Mouse (Mus musculus): Measurements from ENCODE around the gene Gm20547. TPM values are rescaled to one million over a fixed set of nuclear protein-coding genes. Genes with fewer than 3 reads are reported as not detected.
A peak's percentile ranks its signal among the peaks of the same experiment; 100 is the strongest.
"Not testable (repeated sequence)": the region's sequence is repeated elsewhere in the genome, so short reads cannot be mapped to it uniquely, and the experiment has no call there.

The Gm20547 gene
- total RNA-seq, 2 experiments from 2014 or later: not detected

DNA sequence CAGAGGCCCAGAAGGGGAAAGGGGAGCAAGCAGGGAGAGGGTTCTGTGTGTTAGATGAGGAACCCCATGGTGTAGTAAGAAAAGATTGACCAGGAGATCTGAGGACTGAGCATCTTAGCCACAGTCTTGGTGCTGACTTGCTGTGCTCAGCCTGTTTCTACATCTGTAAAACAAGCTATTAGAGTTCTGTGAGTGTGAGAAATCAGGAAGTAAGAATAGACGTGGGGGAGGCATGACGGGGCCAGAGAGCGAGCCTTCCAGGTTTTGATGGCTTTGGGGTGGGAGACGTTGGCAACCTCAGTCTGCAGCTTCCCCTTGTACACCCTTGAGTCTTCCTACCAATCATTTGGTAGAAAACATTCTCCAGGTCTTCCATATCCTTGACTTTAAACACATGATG, 23.2 kb downstream of the Gm20547 start:
- no peak for ATAC-seq (ENCODE audit: poor library complexity, severe bottlenecking)

DNA sequence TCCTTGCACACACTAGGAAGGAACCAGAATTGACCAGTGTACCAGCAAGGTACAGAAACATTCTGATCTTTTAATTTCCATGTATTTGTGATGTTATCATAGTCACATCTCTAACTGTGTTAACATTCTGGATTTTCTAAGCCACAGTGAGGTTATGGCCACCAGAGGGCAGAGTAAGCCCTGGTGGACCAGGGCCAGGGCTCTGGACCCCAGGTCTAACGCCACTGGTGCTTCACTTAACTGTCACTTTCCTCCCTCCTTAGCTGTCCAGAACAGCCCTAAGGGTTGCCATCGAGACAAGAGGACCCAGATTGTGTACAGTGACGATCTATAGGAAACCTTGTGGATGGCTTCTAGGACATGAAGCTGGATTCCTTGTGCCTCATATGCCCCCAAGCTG, 26.0 kb downstream of the Gm20547 start:
- ATAC-seq (ENCODE audit: poor library complexity, severe bottlenecking): peak; percentile 77

DNA sequence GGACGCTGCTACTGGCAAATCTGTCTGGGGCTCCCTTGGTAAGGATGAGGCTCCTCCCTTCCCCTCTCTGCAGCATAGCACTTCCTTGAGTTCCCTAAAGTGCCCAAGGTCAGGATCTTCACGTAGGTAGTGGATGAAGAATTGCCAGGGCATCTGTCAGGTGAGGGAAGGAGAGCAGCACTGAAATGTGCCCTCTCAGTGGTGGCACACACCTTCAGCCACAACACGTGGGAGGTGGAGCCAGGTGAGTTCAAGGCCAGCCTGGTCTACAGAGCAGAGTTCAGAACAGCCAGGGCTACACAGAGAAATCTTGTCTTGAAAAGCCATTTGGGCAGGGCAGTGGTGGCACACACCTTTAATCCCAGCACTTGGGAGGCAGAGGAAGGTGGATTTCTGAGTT, 27.1 kb downstream of the Gm20547 start:
- no peak for ATAC-seq (ENCODE audit: poor library complexity, severe bottlenecking)

DNA sequence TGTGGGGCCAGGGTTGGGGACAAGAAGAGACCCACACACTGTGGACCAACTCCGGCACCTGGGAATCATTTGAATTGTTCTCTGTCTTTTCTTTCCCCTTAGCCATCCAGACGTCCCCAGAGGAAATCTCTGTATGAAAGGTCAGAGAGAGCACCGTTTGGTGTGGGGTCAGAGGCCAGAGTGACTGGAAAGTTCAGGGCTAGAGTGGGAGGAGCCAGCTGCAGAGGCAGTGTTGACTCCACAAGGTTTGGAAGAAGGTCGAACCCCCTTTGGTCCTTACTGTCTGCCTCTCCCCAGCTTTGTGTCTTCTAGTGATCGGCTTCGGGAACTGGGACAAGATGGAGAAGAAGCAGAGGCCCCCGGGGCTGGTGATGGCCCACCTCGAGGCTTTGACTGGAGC, 28.3 kb downstream of the Gm20547 start:
- no peak for ATAC-seq (ENCODE audit: poor library complexity, severe bottlenecking)

DNA sequence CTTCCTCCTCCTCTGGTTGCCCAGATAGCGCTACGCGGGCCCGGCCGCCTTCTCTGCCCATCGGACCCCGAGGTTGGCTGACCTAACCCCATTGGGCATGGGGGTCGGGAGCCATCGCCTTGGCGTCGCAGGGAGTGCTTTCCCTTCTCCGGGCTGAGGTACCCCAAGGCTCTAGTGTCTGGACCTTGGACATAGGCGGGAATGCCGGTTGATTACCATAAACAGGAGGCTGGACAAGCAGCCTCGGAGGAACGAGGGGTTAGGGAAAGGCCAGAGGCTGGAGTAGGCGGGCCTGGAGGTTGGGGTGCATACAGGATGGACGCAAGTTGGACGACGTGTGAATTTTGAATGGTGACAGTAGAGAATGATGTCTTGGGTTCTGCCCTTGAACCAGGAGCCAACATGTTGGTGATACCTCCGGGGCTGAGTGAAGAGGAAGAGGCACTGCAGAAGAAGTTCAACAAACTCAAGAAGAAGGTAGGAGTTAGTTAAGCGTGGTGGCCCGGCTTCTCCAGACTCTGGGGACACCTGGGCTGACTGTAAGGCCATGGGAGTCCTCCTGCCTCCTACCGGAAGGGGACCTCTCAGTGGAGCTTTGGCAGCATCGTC, 31.2 kb downstream of the Gm20547 start:
- peak; percentile 20; the same call in 1 of the 2 replicates for ATAC-seq (ENCODE audit: poor library complexity, severe bottlenecking)

DNA sequence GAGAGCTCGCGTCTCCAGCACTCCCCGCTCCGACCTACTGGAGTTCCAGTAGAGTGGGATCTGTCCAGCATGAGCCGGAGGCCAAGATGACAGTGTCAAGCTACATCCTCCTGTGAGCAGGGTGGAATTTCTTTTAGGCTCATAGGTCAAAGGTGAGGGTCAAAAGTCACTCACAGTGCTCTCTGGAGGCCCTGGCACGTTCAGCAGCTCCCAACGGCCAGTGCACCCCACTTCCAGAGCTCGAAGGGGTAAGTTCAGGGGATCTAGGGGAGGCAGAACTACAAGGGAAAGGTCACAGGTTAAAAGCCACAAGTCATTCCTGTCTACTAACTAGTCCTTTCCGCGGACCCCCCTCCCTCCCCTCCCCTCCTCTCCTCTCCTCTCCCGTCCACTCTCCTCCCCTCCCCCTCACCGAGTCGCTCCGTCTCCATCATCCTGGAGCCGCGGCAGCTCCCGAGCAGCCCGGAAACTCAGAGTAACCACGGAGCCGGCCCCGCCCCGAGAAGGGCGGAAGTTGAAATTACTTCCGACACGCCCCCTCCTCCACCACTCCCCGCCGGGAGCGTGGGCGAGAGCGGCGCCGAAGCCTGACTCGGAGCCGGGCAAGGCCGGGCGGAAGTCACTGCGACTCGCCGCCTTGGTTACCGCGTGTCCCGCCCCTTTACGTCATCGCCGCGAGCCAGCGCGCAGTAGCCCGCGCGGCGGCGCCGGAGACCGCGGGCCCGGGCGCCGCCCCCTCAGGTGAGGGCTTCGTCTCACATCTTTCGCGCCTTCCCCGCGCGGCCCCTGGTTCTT, 31.9 kb downstream of the Gm20547 start, which contains the start of the genes Skiv2l and Nelfe:
Gene Skiv2l, minus strand, starts transcription at position 489 of the 795 bp plus-strand sequence.
Gene Nelfe, plus strand, starts transcription at position 670 of the 795 bp plus-strand sequence.
- peak; percentile 100 for ATAC-seq (ENCODE audit: poor library complexity, severe bottlenecking)

DNA sequence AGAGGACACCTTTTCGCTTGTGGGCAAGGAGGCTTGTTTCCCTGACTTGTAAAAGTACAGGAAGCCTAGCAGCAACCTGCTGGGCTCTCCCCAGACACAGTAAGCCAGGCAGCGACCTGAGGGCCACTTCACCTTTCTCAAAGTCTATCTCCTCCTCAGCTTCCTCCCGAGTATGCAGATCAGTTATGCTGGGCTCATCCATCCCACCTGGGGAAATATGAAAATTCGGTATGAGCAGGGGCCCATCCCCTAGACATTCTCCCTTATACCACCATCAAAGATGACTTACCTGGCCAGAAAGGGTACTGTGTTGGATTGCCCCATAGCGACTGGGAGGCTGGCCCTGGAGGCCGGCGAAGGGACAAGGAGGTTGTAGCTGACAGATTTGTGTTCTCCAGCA, 34.2 kb downstream of the Gm20547 start:
- no peak for ATAC-seq (ENCODE audit: poor library complexity, severe bottlenecking)

DNA sequence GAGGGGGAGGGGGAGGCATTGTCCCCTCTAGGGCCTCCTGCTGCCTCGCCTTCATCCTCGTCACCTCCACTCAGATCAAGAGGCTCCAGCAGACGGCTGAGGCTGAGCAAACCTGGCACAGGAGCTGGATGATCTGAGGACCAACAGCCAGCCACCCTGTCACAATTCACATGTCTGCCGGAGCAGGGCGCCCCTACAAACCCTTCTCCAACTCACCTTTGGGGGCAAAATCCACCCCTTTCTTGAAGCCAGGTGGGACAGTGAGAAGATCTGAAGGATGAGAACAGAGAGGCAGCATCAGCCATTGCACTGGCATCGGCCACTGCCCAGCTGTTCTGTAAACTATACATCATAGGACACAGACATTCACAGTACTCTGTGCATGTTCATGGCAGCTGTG, 34.6 kb downstream of the Gm20547 start:
- no peak for ATAC-seq (ENCODE audit: poor library complexity, severe bottlenecking)

DNA sequence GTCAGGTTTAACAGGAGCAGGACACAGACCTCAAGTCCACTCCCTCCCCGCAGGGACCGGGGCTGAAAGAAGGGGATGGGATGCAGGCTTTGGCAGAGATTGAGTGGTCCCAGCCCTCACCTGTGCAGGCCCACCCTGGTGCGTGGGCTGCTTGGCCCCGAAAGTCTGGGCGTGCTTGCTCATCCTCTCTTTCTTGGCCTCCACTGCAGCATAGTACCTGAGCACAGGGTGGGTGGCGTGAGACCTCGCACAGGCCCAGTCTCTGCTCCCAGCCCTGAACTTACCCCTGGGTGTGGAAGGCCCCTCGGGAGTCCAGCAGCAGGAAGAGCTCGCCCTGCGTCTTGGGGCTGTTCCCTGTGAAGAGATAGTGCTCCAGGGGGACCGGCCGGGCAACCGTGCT, 37.0 kb downstream of the Gm20547 start:
- ATAC-seq (ENCODE audit: poor library complexity, severe bottlenecking): no peak

DNA sequence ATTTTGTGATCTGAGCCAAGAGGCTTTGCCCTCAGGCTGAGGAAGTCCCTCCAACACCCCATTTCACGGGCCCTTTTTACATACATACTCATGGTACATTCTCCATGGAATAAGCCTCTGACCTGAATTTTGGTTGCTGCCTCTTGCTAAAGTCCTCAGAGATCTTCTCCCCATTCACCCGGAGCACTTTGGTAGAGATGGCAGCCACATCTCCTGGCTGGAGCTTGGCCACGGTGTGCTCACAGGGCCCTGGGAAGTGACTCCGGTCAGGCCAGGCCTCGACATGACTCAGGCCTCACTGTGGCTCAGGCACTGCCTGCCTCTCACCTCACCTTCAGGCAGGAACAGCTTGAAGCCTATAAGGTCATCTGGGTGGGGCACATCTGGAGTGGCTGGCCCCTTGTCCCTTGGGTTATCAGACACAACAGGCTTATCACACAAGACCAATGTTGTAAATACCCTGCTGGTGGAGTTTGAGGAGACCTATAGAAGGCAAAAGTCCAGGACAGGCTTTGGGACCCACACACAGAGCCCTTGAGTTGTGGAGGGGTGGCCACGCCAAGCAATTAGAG, 41.0 kb downstream of the Gm20547 start:
- no peak for ATAC-seq (ENCODE audit: poor library complexity, severe bottlenecking)

DNA sequence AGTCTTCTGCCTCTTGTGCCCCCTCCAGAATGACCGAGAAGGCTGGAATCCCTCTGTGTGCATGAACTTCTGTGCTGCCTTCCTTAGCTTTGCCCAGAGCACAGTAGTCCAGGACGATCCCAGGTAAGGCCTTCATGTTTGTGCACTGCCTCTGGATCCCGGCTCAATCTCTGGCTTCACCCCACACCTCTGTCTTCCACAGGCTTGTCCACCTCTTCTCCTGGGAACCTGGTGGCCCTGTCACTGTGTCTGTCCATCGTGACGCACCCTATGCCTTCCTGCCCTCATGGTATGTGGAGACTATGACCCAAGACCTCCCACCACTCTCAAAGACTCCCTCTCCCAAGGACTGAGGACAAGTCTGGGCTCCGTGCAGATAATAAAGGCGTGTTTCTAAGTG, 43.1 kb downstream of the Gm20547 start:
- no peak for ATAC-seq (ENCODE audit: poor library complexity, severe bottlenecking)

DNA sequence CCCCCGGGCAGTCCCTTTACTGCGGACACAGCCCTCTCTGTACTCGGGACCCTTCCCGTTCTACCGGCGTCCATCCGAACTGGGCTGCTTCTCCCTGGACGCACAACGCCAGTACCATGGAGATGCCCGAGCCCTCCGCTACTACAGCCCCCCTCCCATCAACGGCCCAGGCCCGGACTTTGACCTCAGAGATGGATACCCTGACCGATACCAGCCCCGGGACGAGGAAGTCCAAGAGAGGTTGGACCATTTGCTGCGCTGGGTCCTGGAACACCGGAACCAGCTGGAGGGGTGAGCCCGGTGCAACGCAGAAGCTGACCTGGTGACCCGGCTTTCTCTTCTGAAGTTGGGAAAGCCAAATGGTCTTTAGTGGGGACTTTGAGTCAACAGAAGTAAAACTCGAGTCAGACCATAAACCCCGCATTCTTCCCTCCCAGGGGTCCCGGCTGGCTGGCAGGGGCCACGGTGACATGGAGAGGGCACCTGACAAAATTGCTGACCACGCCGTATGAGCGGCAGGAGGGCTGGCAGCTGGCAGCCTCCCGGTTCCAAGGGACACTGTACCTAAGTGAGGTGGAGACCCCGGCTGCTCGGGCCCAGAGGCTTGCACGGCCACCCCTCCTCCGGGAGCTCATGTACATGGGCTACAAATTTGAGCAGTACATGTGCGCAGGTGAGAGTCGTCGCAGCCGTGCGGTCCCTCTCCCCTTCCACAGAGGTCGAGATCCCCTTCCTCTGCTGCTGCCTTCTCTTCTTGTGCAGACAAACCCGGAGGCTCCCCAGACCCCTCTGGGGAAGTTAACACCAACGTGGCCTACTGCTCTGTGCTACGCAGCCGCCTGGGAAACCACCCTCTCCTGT, 44.1 kb downstream of the Gm20547 start:
- ATAC-seq (ENCODE audit: poor library complexity, severe bottlenecking): peak; percentile 10

DNA sequence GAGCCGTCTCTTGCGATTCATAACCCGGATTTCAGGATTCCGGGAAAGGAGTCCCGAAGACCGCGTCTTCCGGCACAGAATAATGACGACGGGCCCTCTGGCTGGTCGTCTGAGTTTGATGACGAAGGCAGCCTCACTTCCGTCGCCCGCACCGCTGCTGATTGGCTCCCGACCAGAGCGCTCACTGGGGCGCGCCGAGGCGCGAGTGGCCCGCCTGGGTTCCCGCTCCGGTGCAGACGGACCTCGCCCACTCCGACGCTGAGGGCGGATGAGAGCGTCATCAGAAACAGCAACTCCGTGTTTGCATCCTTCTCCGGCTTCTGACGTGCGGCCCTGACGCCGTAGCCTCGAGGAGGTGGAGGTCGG, 45.0 kb downstream of the Gm20547 start, which contains the start of the genes Stk19 and Dxo:
Gene Stk19, minus strand, starts transcription at position 90 of the 366 bp plus-strand sequence.
Gene Dxo, plus strand, starts transcription at position 164 of the 366 bp plus-strand sequence.
- ATAC-seq (ENCODE audit: poor library complexity, severe bottlenecking): peak; percentile 98

DNA sequence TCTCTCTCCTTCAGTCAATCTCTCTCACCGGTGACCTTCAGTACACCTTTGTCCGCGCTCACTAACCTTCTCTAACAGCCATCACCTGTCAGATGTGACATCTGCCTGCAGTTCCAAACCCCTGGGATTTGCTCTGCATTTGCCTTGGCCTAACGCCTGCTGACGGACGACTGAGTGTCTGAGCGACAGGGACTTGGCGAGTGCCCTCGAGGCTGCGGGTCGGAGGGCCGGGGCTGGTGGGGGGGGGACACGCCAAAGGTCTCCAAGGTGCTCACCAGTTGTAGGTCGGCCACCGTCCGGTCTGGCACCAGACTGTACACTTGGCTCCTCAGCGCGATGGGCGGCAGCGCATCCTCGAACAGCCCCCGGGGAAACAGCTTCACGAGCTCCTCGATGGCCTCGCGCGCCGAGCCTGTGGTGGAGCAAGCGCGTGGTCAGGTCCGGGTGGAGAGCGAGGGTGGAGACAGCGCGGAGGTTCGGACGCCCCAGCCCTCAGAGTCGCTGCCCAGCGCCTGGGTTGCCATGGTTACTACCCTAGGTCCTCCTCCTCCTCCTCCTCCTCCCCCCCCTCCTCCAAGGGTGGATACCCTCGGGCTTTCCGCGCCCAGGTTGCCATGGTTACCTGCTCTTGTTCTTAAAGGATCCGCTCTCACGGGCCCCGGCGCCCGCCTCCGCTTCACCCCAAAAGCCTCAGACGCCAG, 45.5 kb downstream of the Gm20547 start:
- peak; percentile 71 for ATAC-seq (ENCODE audit: poor library complexity, severe bottlenecking)

DNA sequence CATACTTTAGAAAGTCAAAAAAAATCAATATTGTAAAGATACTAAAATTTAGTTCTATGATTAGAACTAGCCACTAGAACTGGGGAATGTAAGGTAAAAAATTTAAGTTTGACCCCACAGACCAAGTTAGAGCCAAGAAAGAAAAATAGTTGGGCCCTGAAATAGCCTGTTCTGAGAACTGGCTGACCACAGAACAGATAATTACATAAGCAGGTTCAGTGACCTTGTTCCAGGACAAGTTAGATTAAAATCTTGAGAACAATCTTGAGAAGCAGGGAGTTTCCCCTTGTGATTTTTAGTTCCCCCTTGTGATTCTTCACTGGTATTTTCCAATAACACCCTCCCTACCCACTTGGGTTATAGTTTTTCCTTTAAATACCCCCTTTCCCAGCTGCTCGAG, 51.1 kb downstream of the Gm20547 start:
- ATAC-seq (ENCODE audit: poor library complexity, severe bottlenecking): not testable (repeated sequence)

DNA sequence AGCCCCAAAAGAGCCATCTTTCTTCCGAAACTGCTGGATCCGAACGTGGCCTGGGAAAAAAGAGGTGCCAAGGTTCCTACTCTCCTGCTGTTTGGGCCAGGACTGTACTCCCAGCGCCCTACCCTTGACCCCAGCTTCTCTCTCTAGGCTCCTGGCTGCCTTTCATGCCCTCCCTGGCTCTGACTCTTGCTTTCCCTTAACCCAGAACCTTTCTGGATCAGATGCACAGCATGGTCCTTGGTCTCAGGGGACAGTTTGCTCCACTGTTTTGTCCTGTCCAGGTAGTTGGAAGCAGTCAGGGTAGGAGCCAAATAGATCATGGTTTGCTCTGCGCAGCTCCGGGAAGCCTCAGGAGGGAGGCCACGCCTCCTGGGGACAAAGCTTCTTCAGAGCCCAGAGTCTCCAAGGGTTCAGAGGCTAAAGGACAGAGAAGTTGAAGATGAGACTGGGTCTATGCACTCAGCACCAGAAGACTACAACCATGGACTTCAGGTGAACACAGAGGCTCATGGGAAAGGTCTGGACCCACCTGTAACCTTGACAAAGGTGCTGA, 66.9 kb downstream of the Gm20547 start:
- ATAC-seq (ENCODE audit: poor library complexity, severe bottlenecking): no peak

DNA sequence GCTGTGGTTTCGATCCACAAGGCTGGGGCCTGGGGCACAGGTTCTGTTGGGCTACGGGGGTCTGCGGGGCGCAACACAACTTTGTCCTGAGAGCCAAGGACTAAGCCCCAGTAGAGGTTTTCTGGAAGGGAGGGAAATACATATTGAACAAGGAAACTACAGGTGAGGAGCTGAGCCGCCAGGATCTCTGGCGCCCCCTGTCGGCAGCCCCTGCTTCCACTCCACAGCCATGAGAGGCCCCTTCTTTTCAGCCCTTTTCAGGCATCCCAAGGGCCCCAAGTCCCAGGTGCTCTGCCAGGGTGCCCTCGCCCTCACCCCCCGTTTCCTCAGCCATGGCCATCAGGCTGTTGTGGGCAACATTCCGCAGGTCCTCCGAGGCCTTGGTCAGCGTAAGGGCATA, 68.1 kb downstream of the Gm20547 start:
- ATAC-seq (ENCODE audit: poor library complexity, severe bottlenecking): peak; percentile 38; the same call in 1 of the 2 replicates

DNA sequence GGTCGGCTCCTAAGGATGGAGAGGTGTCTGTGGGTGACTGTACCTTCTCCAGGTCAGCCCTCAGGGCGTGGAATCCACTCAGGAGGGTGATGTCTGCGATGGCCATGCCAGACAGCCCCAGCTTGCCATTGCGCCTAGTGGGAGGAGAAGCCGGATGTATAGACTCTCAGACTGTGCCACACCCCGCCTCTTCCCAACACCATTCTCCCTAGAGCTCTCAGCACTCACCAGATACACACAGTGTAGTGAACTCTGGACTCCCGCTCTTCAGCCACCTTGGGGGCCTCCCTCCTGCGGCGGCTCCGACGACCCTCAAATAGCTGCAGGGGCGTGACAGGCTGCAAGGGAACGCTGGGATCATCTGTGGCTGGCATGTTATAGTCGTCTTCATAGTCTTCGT, 70.6 kb downstream of the Gm20547 start:
- ATAC-seq (ENCODE audit: poor library complexity, severe bottlenecking): no peak

DNA sequence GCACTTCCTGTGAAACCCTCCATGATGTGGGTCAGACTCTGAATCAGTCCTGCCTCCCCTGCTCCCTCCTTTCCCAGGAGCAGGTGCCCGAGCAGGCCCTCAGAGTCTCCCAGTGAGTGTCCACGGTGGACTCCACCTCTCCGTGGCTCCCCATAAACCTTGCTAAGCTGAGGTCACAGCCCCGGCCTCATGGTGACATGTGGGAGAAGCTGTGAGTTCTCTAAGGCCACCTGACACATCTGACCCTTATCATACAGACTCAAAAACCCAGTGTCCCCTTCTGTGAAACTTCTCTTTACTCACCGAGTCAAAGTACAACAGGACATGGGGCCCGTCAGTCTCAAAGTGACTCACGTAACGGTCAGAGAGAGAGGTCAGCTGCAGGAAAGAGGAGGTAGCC, 71.0 kb downstream of the Gm20547 start:
- ATAC-seq (ENCODE audit: poor library complexity, severe bottlenecking): not testable (repeated sequence)

DNA sequence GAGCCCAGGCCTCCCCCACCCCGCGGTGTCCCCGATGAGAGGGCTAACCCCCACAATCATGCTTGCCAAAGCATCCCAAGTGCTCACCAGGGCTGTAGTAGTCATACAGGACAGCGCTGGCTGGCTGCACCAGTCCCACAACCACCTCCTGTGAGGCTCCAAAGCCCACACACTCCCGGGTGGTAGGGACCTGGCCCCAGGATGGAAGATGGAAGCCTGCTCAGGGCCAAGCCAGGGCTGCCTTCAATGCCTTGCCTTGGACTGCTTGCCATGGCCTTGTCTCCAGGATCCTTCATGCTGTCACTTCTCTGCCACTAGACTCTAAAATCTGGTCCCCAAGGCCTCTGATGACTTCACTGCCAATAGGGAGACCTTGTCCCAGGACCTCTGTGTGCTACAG, 71.4 kb downstream of the Gm20547 start:
- not testable (repeated sequence) for ATAC-seq (ENCODE audit: poor library complexity, severe bottlenecking)
